Mouse (Mus musculus) lung, postnatal 36 days (tissue): ENCODE measurements around the gene Parm1.

ENCODE experiments used
- DNase-seq: peaks from one replicate; pipeline ENCODE4 v3.0.0; 2022; ENCODE audit warnings: mixed read lengths

Parm1 gene

GRCm38 (mm10) chr5:91517480-91518301 is at the start of gene Parm1:
Gene Parm1, plus strand, starts transcription at chr5:91517615.
- DNase-seq, result peak; percentile 84

DNA sequence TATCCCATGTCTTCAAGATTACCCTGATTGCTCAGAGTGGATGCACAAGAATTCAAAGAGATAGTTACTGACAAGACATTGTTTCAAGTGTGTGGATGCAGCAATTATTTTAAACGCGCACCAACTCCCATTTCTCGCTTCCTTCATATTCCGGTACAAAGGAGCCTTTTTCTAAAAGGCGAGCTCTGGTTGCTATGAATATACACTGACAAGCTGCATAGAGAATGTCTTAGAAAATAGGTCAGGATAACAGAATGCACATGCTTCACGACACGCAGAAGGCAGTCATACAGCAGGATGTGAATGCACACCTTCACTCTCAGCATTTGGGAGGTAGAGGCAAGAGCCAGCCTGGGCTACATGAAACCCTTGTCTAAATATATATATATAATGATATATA is 42.2 kb upstream of the Parm1 start:
- DNase-seq, result no peak

GRCm38 (mm10) chr5:91476863-91477262 is 40.6 kb upstream of the Parm1 start:
- no peak for DNase-seq

DNA sequence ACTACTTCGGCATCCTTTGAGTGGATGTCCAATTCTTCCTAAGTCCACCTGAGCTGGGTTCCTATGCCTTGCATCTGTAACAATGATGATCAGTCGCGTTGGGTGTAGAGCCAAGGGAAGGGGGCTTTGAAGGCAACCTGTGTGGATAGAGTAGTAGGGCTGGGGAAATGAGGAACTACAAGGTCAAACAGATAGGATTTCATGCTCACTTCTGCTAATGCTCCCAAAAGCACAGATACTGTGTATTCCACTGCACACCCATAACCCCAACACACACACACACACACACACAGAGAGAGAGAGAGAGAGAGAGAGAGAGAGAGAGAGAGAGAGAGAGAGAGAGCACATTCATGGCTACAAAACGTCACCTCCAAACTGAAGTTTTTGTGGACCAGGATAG is 38.7 kb upstream of the Parm1 start:
- no peak for DNase-seq

DNA sequence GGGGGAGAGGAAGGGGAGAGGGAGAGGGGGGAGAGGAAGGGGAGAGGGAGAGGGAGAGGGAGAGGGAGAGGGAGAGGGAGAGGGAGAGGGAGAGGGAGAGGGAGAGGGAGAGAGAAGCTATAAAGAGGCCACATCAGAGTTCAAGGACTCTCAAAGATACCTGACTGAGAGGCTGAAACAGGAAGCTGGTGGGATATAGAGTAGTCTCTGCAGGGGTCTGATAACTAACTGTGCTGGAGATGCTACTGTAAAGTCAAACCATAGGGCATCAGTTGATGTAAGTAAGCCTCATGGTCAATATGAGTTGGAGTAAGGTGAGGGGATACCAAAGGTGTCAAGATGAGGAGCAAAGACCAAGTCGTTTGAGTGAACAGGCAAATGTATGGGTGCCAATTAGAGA is 37.3 kb upstream of the Parm1 start:
- DNase-seq, result no peak

DNA sequence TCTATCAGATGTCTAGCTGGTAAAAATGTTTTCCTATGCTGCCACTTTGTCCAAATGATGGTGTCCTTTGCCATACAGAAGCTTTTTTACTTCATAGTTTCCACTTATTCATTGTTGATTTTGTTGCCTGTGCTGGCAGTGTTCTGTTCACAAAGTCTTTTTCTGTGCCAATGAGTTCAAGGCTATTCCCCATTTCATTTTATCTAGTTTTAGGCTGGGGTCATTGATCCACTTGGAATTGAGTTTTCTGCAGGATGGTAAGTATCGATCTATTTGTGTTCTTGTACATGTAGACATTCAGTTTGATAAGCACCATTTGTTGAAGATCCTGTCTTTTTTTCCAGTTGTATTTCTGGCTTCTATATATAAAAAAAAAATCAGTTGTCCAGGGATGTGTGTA is 33.1 kb upstream of the Parm1 start:
- no peak for DNase-seq

DNA sequence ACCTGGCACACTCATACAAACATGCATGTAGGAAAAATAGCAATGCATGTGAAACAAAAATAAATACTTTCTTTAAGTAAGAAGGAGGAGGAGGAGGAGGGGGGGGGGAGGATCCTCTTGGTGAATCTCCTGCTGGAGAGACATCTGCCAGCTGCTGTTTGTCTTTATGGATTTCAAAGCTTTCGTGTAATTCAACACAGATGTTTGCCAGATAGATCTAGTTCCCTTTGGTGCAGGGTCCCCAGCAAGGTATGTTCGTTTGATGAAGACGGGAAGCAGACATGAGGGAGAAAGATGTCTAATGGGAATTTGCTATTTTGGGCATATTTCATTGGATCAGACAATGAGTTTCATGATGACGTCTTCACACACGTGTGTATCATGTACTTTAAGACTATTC is 23.0 kb upstream of the Parm1 start:
- no peak for DNase-seq

- DNase-seq, result no peak
Measured at GRCm38 (mm10) chr5:91501361-91501760, 16.1 kb upstream of the Parm1 start.

DNA sequence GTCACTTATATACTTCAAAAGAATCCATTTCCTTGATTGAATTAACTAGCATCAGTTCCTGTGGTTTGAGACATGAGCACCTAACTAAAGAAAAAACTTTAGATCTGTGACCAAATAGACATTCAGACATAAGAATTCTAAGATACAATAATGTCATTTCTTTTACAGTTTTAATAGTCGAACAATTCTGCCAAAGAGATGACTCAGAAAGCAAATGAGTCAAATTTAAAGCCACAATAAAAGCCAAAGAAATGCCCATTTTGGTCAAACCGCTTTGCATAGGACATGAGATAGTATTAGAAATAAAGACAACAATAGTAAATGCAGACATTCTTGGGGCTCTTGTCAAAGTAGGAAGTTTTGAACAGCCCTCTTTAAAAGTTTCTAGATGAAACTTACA is 15.0 kb upstream of the Parm1 start:
- no peak for DNase-seq

- DNase-seq, result no peak
Measured at GRCm38 (mm10) chr5:91504320-91504922, 13.0 kb upstream of the Parm1 start.

DNA sequence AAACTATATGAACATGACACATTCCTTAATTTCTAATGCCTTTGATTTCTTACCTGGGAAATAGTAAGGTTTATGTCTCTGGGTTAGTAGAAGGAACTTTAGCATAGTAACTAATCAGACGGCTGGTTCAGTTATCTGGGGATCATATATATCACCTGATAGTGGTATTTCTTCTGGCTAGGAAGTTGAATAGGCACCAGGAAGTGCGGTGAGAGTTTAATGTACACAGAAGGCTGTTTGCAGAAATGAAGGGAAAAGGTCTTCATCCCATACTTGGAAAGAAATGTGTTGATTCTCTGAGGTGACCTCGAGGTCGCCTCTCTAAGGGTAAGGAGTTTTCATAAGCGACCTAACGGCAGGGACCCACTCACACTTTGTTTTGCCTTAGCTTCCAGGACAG is 338 bp upstream of the Parm1 start:
- no peak for DNase-seq

- no peak for DNase-seq
Measured at GRCm38 (mm10) chr5:91518302-91518790, 931 bp downstream of the Parm1 start.

- peak; percentile 53 for DNase-seq
Measured at GRCm38 (mm10) chr5:91518946-91519345, 1.5 kb downstream of the Parm1 start.

GRCm38 (mm10) chr5:91519521-91519920 is 2.1 kb downstream of the Parm1 start:
- peak; percentile 11 for DNase-seq

GRCm38 (mm10) chr5:91532748-91533496 is 15.5 kb downstream of the Parm1 start:
- no peak for DNase-seq

GRCm38 (mm10) chr5:91559071-91559610 is 41.7 kb downstream of the Parm1 start:
- DNase-seq, result no peak

DNA sequence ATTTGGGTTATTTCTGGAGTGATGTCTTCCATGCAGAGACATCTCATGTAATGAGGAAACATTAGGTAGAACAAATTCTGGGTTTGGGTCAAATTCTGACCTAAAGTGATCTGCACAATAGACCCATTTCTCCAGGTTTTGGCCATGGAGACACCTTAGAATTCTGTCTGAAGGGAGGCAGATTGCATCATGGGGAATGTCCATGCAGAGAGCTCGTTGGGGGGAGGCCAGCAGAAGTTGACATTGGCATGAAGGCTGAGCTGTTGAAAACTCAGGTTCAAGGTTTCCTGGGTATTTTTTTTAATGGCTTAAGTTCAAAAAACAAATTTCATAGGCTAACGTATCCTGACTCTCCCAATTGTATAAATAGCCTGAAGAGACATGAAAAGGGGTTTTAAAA is 42.3 kb downstream of the Parm1 start:
- no peak for DNase-seq

DNA sequence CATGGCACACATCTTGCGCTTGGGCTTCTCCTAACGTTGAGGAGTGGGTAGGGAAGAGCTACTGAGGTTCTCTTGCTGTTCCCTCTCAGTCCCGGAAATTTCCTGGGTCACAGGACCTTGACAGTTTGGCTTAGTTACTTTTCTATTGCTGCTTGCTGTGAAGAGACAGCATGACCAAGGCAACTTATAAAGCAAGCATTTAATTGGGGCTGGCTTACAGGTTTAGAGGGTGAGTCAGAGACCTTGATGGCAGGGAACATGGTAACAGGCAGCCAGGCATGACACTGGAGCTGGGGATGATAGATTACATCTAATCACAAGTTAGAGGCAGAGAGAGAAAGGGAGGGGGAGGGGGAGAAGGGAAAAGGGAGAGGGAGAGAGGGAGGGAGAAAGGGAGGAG is 44.0 kb downstream of the Parm1 start:
- DNase-seq, result no peak

GRCm38 (mm10) chr5:91562486-91562885 is 45.1 kb downstream of the Parm1 start:
- DNase-seq, result no peak

DNA sequence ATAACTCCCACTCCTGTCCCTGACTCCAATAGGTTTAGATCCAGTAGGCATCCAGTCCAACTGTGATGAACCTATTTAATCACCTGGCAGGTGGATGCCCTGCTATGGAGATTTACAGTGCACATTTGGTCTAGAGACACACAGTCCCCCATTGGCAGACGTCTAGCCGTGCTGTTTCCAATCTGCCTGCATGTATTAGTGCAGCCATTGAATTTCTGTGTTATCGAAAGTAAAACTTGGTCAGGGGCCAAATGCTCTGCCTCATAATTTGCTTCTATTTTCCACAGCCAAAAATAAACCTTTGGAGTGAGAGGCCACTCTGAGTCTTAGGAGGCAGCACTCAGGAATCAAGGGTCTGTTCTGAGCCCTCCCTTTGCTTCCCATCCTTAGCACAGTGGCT is 46.6 kb downstream of the Parm1 start:
- peak; percentile 30 for DNase-seq

- DNase-seq, result no peak
Measured at GRCm38 (mm10) chr5:91565458-91565857, 48.0 kb downstream of the Parm1 start.

DNA sequence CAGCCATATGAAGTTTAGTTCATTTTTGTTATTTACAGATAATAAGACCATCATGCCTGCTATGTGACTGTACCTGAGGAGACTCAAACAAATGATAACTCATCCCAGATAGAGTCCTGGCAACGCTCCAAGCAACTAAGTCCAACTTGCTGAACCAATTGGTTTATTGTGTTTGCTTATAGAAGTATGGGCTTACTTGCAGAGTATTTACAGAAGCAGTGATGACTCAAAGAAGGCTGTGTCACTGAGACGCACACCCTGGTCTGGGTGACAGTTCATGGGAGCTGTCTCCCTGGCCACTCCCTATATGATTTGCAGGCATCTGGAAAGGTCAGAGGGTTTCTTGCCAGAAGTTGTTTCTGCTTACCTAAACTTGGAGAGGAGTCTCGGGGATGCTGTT is 49.2 kb downstream of the Parm1 start:
- no peak for DNase-seq

- no peak for DNase-seq
Measured at GRCm38 (mm10) chr5:91574211-91574610, 56.8 kb downstream of the Parm1 start.
